Mouse (Mus musculus) bone marrow, adult 2 months (tissue): ENCODE measurements around the gene Theg.

ENCODE experiments used
- CTCF ChIP-seq: fragments of 200-500 bp; IDR thresholded peaks from 2 replicates; pipeline ENCODE4 v1.5.1; 2011; ENCODE audit warnings: low read length, control low read depth; ENCODE audit not compliant: control insufficient read depth, insufficient read depth
- POLR2A ChIP-seq: fragments of 200-500 bp; IDR thresholded peaks from 2 replicates; pipeline ENCODE4 v1.6.1; 2011; ENCODE audit warnings: low read depth, mild to moderate bottlenecking, control low read depth, low read length, borderline replicate concordance; ENCODE audit not compliant: control insufficient read depth

DNA sequence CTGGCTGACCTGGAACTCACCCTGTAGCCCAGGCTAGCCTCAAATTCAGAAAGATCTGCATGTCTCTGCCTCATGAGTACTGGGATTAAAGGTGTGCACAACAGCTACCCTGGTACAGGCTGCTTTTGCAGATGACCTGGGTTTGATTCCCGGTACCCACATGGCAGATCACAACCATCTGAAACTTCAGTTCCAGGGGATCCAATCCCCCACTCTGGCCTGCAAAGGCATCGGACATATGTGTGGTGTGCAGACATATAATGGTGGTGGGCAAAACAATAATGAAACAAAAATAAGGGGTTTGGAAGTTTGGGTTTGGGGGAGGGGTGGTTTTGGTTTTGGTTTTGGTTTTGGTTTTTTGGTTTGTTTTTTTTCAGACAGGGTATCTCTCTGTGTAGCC, 15.8 kb downstream of the Theg start:
- TF ChIP-seq POLR2A = no peak
- no peak for TF ChIP-seq CTCF
